Mouse (Mus musculus): ENCODE results near the gene Wdr35. TPM values are rescaled to one million over a fixed set of nuclear protein-coding genes. Genes with fewer than 3 reads are reported as not detected.

The Wdr35 gene
- polyA plus RNA-seq, 1 experiment from 2014 or later, result 19.9 TPM

DNA sequence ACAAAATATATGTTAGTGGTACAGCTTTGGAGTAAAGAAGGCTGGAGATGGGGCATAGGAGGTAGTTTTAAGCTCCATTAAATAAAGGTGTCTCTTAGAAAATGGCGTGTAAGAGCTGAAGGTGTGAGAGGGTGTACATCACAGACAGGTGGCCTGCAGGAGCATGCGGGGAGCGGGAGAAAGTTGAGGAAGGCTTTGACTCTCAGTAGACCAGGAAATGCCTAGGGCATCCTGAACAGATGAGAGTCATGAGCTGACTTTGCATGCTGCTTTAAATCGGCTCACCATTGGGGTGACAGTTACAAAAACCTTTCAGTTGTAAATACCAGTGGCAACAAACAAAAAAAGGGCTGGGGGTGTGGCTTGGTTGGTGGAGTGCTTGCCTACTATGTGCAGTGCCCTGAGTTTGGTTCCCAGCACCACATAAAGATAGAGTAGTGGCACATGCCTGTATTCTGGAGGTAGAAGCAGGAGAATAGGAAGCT lies 32.5 kb upstream of the Wdr35 start:
- Histone ChIP-seq H3K4me2 (ENCODE audit: low read depth, low read length) (no peak overlapping the region), H3K4me3 (ENCODE audit: low read depth, low read length) (no peak overlapping the region), H3K36me3 (ENCODE audit: control insufficient read depth, insufficient read depth, low read length) (peaks cover 33% of the 10 kb centered on the region), H3K9me3 (ENCODE audit: control insufficient read depth, low read length) (no peaks in the 10 kb centered on the region), H3K4me1 (ENCODE audit: control insufficient read depth, insufficient read depth, low read length) (no peaks in the 10 kb centered on the region), H3K27ac (replicated peaks; ENCODE audit: low read depth, low read length) (no peak overlapping the region), H3K27me3 (replicated peaks; ENCODE audit: control insufficient read depth, insufficient read depth, low read length) (no peaks in the 10 kb centered on the region), H3K9ac (ENCODE audit: low read depth, low read length) (no peak overlapping the region)
- no peak for ATAC-seq (ENCODE audit: low read depth)
- no peak for DNase-seq (ENCODE audit: low spot score)
- 55% methylated on average over 4 of the region's 4 CpGs for WGBS

DNA sequence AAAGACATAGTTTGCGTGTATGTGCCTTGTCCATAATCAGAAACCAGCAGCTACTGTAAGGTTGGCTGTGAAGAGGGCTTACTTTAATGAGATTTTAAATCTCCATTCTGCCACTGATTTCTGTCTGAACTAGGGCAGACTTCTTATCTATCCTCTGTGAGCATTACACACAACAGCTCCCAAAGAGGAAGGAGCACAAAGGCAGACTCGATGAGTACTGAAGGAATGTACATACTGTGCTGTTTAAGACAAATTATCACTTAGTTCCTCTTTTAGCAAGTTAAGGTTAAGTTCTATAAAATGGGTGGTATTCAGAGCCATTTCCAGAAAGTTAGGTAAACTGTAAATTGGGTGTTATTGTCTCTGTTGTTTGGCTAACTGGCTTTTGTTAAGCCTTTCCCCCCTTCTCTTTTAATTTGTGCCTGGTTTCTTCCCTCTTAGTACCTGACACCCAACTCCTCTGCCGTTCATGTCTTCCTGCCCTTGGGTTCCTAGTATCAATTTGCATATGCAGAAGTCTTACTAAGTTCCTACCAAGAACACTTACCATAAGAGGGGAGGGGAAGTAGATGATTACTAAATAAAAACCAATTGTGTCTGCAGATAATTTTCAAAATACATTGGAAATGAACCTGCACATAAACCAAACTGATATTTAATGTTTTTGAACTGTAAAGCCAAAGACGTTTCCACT lies 31.8 kb upstream of the Wdr35 start:
- no peak overlapping the region for H3K27ac ChIP-seq (replicated peaks; ENCODE audit: low read depth, low read length)
- no peak overlapping the region for H3K4me3 ChIP-seq (ENCODE audit: low read depth, low read length)
- H3K27me3 ChIP-seq (replicated peaks; ENCODE audit: control insufficient read depth, insufficient read depth, low read length), result no peaks in the 10 kb centered on the region
- no peaks in the 10 kb centered on the region for H3K9me3 ChIP-seq (ENCODE audit: control insufficient read depth, low read length)
- no peak for DNase-seq (ENCODE audit: low spot score)
- H3K9ac ChIP-seq (ENCODE audit: low read depth, low read length), result no peak overlapping the region
- no peak for ATAC-seq (ENCODE audit: low read depth)
- H3K4me1 ChIP-seq (ENCODE audit: control insufficient read depth, insufficient read depth, low read length), result no peaks in the 10 kb centered on the region
- 46% methylated on average over 4 of the region's 4 CpGs for WGBS
- H3K36me3 ChIP-seq (ENCODE audit: control insufficient read depth, insufficient read depth, low read length), result peaks cover 27% of the 10 kb centered on the region
- no peak overlapping the region for H3K4me2 ChIP-seq (ENCODE audit: low read depth, low read length)

DNA sequence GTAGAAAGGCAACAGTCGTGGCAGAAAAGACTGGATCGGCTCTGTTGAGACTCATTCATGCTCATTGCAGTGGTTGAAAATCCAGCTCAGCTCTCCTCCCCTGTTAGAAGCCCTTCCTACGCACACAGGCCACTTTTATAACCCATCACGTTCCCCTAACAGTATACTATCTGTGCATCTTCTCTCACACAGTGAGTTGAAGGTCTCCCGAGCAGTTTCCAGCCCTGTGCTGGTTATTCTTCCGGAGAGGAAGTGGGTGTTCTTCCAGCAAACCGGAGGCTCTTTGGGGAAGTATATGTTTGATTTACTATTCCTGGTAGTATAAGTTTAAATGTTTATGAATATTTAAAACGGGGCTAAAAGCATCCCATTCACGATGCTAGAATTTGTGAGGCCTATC lies 26.5 kb upstream of the Wdr35 start:
- H3K4me1 ChIP-seq (ENCODE audit: control insufficient read depth, insufficient read depth, low read length), result no peaks in the 10 kb centered on the region
- H3K4me3 ChIP-seq (ENCODE audit: low read depth, low read length), result peak overlapping the region; percentile 41; the same call in 1 of the 2 replicates
- peak overlapping the region; percentile 28; the same call in 1 of the 2 replicates for H3K27ac ChIP-seq (replicated peaks; ENCODE audit: low read depth, low read length)
- H3K9me3 ChIP-seq (ENCODE audit: control insufficient read depth, low read length), result no peaks in the 10 kb centered on the region
- no peak for DNase-seq (ENCODE audit: low spot score)
- H3K27me3 ChIP-seq (replicated peaks; ENCODE audit: control insufficient read depth, insufficient read depth, low read length), result no peaks in the 10 kb centered on the region
- no peaks in the 10 kb centered on the region for H3K36me3 ChIP-seq (ENCODE audit: control insufficient read depth, insufficient read depth, low read length)
- H3K9ac ChIP-seq (ENCODE audit: low read depth, low read length), result no peak overlapping the region
- no peak for ATAC-seq (ENCODE audit: low read depth)
- 52% methylated on average over 9 of the region's 9 CpGs for WGBS
- peak overlapping the region; percentile 87; the same call in 1 of the 2 replicates for H3K4me2 ChIP-seq (ENCODE audit: low read depth, low read length)

DNA sequence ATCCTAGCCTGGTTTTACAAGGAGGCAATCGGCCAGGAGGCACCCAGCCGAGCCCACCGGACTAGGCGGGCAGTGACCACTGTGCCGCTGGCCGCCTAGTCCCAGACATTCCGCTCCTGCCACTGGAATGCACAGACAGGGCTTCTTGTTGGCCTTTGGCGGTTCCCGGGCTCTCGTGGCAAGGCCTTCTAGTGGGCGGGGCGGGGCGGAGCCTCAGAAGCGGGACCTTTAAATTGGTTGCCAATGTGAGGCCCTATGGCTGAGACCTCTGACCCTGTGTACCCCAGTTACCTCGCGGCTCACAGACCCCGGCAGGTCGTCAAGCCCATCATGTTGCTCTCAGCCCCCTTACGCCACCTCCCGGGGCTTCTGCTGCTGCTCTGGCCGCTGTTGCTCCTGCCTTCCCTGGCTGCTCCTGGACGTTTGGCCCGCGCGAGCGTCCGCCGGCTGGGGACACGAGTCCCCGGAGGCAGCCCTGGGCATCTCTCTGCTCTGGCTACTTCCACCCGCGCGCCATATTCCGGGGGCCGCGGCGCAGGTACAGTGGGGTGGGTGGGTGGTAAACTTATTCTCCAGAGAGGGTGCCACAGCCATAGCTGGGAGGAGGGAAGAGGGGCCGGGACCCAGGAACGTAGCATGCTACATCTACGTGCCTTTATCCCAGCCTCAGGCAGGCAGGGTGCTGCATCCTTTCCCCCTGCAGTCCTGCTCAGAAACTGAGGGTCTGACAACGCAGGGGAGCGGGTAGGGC lies 25.8 kb upstream of the Wdr35 start, which contains the start of gene Matn3:
TSS of gene Matn3 (plus strand) at position 216 of the 751 bp plus-strand sequence.
- Histone ChIP-seq H3K9ac (ENCODE audit: low read depth, low read length) (peak within 1 kb of the TSS; percentile 59), H3K4me3 (ENCODE audit: low read depth, low read length) (peak within 1 kb of the TSS; percentile 41), H3K4me1 (ENCODE audit: control insufficient read depth, insufficient read depth, low read length) (no peaks in the 10 kb centered on the region), H3K27ac (replicated peaks; ENCODE audit: low read depth, low read length) (peak within 1 kb of the TSS; percentile 28; the same call in 1 of the 2 replicates), H3K27me3 (replicated peaks; ENCODE audit: control insufficient read depth, insufficient read depth, low read length) (no peaks in the 10 kb centered on the region), H3K36me3 (ENCODE audit: control insufficient read depth, insufficient read depth, low read length) (no peaks in the 10 kb centered on the region), H3K4me2 (ENCODE audit: low read depth, low read length) (peak within 1 kb of the TSS; percentile 87), H3K9me3 (ENCODE audit: control insufficient read depth, low read length) (no peaks in the 10 kb centered on the region)
- ATAC-seq (ENCODE audit: low read depth) (peak; percentile 78), DNase-seq (ENCODE audit: low spot score) (peak; percentile 82)
- 2% methylated on average over 40 of the region's 42 CpGs for WGBS

DNA sequence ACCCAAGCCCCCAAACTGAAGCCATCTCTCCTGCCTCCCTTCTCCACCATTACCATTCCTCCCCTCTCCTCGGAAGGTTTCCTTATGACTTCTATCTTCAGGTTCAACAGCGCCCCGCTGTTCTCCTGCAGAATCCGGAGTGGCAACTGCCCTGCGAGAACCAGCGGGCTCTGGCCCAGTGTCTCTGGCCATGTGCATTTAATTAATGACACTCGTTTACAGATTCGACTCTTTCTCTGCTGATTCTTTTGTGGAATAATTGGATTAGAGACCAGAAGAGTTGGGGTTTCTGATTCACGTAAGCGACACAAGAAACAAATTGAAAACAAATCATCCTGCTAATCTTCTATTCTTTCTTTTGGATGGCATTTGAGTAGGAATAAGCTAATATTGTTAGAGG lies 20.6 kb upstream of the Wdr35 start:
- Histone ChIP-seq H3K27ac (replicated peaks; ENCODE audit: low read depth, low read length) (peak overlapping the region; percentile 81; the same call in 1 of the 2 replicates), H3K4me1 (ENCODE audit: control insufficient read depth, insufficient read depth, low read length) (0 out of 2 replicates have a peak, but pooled peaks cover 4% of the 10 kb centered on the region), H3K9me3 (ENCODE audit: control insufficient read depth, low read length) (no peaks in the 10 kb centered on the region), H3K9ac (ENCODE audit: low read depth, low read length) (no peak overlapping the region), H3K27me3 (replicated peaks; ENCODE audit: control insufficient read depth, insufficient read depth, low read length) (no peaks in the 10 kb centered on the region), H3K36me3 (ENCODE audit: control insufficient read depth, insufficient read depth, low read length) (no peaks in the 10 kb centered on the region), H3K4me2 (ENCODE audit: low read depth, low read length) (no peak overlapping the region), H3K4me3 (ENCODE audit: low read depth, low read length) (no peak overlapping the region)
- ATAC-seq (ENCODE audit: low read depth) (no peak), DNase-seq (ENCODE audit: low spot score) (no peak)
- 50% methylated on average over 10 of the region's 10 CpGs for WGBS

DNA sequence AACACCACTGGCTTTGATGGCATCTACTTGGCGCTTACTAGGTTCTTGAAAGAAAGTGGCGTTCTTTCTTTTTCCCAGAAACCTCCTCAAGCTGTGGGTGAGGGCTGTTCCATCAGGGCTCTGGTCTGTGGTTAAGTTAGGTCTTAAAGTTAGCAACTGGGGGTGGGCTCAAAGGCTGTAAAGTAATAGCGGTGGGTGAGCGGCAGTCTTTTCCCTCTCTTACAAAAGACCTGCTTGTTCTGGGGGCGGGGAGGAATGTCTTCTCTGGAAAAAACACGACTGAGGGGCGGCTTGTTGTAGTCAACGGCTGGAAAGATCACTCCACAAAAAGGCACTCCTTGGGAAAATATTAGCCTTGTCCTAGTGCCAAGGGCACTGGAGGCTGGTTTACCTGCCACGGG lies 19.5 kb upstream of the Wdr35 start:
- Histone ChIP-seq H3K4me1 (ENCODE audit: control insufficient read depth, insufficient read depth, low read length) (0 out of 2 replicates have a peak, but pooled peaks cover 4% of the 10 kb centered on the region), H3K4me3 (ENCODE audit: low read depth, low read length) (no peak overlapping the region), H3K27me3 (replicated peaks; ENCODE audit: control insufficient read depth, insufficient read depth, low read length) (no peaks in the 10 kb centered on the region), H3K27ac (replicated peaks; ENCODE audit: low read depth, low read length) (peak overlapping the region; percentile 81), H3K9ac (ENCODE audit: low read depth, low read length) (no peak overlapping the region), H3K9me3 (ENCODE audit: control insufficient read depth, low read length) (no peaks in the 10 kb centered on the region), H3K4me2 (ENCODE audit: low read depth, low read length) (no peak overlapping the region), H3K36me3 (ENCODE audit: control insufficient read depth, insufficient read depth, low read length) (no peaks in the 10 kb centered on the region)
- DNase-seq (ENCODE audit: low spot score) (peak; percentile 57), ATAC-seq (ENCODE audit: low read depth) (peak; percentile 55)
- WGBS, result 46% methylated on average over 9 of the region's 9 CpGs

DNA sequence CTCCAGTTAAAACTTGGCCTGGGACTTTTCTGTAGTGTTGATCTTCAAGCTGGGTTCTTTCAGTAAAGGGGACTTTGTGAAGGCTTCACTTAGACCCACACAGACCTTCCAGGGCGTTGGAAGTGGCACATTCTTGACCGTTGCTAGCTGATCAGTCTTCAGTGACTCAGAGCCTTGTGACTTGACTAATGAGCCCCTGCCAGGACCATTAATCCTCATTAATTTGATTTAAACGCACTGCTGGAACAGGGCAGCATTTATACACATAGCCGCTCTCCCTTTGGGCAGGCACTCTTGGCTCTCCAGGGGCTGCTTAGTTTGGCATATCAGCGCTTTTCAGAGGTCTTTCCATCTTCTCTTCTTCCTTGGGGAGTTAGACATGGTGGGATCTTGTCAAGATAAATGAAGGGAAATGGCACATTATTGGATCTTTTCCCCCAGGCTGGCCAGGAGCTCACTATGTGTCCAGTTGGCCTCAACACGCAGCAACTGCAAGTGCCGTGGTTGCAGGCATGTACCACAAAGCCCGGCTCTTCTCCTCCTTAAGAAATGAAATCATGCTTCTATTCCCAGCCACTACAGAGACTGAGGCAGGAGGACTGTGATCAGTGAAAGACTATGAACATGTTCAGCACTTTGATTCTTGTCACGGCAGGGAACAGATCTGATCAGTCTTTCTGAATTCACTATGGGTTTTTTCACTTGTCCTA lies 11.9 kb upstream of the Wdr35 start:
- no peak; the same call in 1 of the 2 replicates for ATAC-seq (ENCODE audit: low read depth)
- no peak overlapping the region for H3K4me2 ChIP-seq (ENCODE audit: low read depth, low read length)
- no peak overlapping the region for H3K27ac ChIP-seq (replicated peaks; ENCODE audit: low read depth, low read length)
- no peaks in the 10 kb centered on the region for H3K36me3 ChIP-seq (ENCODE audit: control insufficient read depth, insufficient read depth, low read length)
- WGBS, result 64% methylated on average over 9 of the region's 9 CpGs
- H3K4me1 ChIP-seq (ENCODE audit: control insufficient read depth, insufficient read depth, low read length), result no peaks in the 10 kb centered on the region
- H3K9ac ChIP-seq (ENCODE audit: low read depth, low read length), result no peak overlapping the region
- DNase-seq (ENCODE audit: low spot score), result peak; percentile 34
- H3K9me3 ChIP-seq (ENCODE audit: control insufficient read depth, low read length), result no peaks in the 10 kb centered on the region
- H3K4me3 ChIP-seq (ENCODE audit: low read depth, low read length), result no peak overlapping the region
- no peaks in the 10 kb centered on the region for H3K27me3 ChIP-seq (replicated peaks; ENCODE audit: control insufficient read depth, insufficient read depth, low read length)

DNA sequence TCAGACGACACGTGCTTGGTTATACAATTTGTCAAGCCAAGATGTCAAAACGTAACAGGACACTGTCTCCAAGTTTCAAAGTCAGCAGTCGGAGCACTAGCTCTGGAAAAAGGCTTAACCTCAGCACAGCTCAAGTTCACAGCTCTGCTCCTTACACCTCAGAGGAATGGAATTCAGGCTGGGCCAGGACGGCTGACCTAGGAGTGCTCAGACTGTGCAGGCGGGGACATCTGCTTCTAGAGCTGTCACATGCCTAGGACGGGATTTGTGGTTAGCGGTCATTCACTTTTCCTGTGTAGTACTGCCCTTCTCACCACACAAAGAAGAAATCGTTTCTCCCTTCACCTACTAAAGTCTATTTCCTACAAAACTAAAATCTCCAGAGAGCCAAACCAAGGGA lies 3.9 kb upstream of the Wdr35 start:
- H3K4me1 ChIP-seq (ENCODE audit: control insufficient read depth, insufficient read depth, low read length), result peaks cover 4% of the 10 kb centered on the region
- ATAC-seq (ENCODE audit: low read depth) (peak; percentile 89), DNase-seq (ENCODE audit: low spot score) (peak; percentile 80)
- H3K9ac ChIP-seq (ENCODE audit: low read depth, low read length), result no peak overlapping the region
- H3K4me2 ChIP-seq (ENCODE audit: low read depth, low read length), result no peak overlapping the region
- H3K9me3 ChIP-seq (ENCODE audit: control insufficient read depth, low read length), result no peaks in the 10 kb centered on the region
- H3K27ac ChIP-seq (replicated peaks; ENCODE audit: low read depth, low read length), result no peak overlapping the region
- no peaks in the 10 kb centered on the region for H3K27me3 ChIP-seq (replicated peaks; ENCODE audit: control insufficient read depth, insufficient read depth, low read length)
- WGBS, result 12% methylated on average over 9 of the region's 9 CpGs
- no peaks in the 10 kb centered on the region for H3K36me3 ChIP-seq (ENCODE audit: control insufficient read depth, insufficient read depth, low read length)
- no peak overlapping the region for H3K4me3 ChIP-seq (ENCODE audit: low read depth, low read length)
